Mouse (Mus musculus) 416B (cell line): Measurements from ENCODE around the gene Slc9a5.

Source experiments
- DNase-seq: peaks from one replicate; pipeline ENCODE4 v3.0.0; 2011; ENCODE audit warnings: low read depth

The Slc9a5 gene

GRCm38 (mm10) chr8:105348450-105349095 lies at the start of gene Slc9a5:
TSS of gene Slc9a5 (plus strand) at chr8:105348843.
- peak; percentile 68 for DNase-seq

GRCm38 (mm10) chr8:105299962-105300361 lies 48.7 kb upstream of the Slc9a5 start:
- DNase-seq, result no peak

GRCm38 (mm10) chr8:105303396-105303795 lies 45.2 kb upstream of the Slc9a5 start:
- DNase-seq, result no peak

- no peak for DNase-seq
Measured at GRCm38 (mm10) chr8:105303874-105304273, 44.8 kb upstream of the Slc9a5 start.

DNA sequence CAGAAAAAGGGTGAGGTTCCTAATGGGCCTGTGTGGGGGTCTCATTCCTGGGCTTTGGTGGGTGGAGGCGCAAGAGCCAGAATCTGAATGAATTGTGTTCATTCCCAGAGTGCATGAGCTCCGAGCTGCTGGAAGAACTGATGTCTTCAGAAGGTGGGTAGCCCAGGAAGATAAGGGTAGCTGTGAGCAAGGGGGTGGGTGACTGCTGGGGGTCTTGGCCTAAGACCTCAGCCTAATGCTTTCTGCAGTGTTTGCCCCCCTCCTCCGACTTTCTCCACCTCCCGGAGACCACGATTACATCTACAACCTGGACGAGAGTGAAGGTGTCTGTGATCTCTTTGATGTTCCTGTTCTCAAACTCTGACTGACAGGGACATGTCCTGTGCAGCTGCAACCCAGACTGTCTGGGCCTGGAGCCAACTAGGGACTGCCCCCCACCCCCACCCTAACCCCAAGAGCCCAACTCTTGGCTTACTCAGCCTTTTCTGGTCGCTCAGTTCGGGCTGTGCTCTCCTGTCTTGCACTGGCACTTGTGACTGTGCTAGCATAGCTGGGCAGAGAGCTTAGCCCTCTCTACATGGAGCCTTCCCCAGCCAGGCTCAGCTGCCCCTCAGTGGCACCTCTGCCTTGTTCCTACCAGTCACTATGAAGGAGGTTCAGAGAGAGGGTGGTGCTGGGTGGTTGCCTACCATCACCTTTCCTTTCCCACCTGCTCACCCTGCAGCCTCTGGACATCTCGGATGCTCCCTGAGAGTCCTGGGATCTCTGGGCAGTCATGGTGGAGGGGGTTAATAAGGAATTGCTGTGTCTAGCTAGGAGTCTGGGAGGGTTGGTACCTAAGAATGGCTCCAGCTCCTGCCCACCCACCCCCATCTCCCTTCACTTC lies 44.1 kb upstream of the Slc9a5 start:
- peak; percentile 47 for DNase-seq

DNA sequence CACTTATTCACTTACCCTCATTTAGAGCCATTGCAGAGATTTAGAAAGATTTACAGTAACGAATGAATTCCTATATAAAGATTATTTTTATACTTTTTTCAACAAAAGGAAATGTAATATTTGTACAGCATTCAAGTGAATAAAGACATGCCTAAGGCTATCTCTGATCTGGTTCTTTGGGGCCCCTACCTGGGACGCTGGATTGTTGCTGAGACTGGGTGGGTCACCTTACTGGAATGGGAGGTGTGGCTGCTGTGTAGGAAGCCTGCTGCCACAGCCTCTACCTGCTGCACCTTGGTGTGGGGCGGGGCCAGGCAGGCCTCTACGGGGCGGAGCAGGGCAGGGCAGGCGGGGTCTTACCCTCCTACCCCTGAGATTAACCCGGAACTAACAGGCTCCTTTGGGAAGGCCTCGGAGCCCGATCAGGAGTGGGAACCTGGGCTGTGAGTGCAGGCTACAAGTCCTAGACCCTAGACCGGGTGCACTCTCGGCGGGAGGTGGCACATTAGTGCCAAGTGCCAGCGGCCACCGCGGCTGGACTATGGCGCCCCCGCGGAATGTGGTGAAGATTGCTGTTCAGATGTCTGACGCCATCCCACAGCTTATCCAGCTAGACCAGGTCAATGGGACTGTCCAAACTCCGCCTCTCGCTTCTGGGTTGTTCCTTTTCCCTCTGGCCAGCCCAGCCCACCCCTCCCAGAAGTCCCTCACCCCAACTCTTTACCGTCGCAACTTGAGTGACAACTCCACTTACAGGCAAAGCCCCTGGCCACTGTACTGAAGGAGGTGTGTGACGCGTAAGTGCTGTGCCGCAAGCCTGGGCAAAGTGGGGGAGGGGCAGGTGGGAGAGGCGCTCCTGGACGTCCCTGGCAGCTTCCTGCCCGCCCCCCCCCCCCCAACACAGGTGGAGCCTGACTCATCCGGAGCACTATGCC lies 43.2 kb upstream of the Slc9a5 start, which contains the start of gene Elmo3:
Gene Elmo3, plus strand, starts transcription at position 391 of the 935 bp plus-strand sequence.
- DNase-seq, result no peak

GRCm38 (mm10) chr8:105306146-105306691 lies 42.4 kb upstream of the Slc9a5 start:
- DNase-seq, result no peak

- no peak for DNase-seq
Measured at GRCm38 (mm10) chr8:105307670-105308069, 41.0 kb upstream of the Slc9a5 start.

- no peak for DNase-seq
Measured at GRCm38 (mm10) chr8:105308428-105308827, 40.2 kb upstream of the Slc9a5 start.

DNA sequence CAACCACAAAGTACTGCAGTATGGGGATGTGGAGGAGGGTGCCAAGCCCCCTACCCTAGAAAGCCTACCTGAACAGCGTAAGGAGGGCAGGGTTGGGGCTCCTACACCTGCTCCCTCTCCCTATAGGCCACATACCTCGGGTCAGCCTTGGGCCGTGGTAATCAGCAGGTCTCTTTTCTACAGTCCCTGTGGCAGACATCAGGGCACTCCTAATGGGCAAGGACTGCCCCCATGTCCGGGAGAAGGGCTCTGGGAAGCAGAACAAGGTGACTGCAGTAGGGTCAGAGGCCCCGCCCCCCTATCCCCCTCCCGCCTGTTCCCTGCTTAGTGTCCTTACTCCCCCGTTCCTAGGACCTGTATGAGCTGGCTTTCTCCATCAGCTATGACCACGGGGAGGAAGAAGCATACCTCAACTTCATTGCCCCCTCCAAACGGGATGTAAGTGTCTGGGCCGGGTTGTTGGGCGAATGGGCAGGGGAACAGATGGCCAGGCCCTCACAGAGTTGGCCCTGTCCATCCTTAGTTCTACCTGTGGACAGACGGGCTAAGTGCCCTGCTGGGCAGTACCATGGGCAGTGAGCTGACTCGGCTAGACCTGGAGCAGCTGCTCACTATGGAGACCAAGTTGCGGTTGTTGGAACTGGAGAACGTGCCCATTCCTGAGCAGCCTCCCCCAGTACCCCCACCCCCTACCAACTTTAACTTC lies 39.3 kb upstream of the Slc9a5 start:
- DNase-seq, result no peak

DNA sequence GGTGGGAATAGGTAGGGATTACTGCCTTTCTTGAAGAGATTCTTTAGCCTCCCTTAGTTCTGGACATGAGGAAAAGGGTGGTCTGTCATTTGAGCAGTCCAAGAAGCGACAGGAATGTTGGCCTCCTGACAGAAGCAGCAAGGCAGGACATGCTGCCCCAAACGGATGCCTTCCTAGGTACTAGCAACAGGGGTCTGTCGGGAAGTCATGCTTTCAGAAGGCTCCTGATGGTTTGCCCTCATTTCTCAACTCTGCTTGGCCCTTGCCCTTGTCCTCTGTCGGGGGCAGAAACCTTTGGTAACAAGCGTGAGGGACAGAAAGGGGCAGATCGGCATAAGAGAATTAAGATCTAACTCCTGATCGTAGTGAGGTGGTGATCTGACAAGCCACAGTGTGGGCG lies 38.5 kb upstream of the Slc9a5 start:
- DNase-seq, result no peak

DNA sequence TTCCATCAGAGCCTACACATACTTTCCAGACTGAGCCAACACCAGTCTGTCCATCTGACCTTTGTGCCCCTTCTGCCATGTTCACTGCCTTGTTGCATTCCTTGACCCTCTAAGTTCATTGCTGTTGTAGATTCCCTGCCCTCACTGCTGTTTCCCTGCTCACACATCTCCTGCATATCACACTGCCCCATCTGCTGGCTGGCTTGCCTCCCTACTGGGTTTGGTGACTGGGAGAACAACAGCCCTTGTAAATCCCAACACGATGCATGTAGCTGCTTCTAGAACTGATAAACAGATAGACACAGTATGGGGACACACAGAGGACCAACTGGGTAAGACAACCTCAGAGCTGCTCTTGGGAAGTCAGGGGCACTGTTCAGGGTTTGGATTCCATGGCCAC lies 36.9 kb upstream of the Slc9a5 start:
- no peak for DNase-seq

DNA sequence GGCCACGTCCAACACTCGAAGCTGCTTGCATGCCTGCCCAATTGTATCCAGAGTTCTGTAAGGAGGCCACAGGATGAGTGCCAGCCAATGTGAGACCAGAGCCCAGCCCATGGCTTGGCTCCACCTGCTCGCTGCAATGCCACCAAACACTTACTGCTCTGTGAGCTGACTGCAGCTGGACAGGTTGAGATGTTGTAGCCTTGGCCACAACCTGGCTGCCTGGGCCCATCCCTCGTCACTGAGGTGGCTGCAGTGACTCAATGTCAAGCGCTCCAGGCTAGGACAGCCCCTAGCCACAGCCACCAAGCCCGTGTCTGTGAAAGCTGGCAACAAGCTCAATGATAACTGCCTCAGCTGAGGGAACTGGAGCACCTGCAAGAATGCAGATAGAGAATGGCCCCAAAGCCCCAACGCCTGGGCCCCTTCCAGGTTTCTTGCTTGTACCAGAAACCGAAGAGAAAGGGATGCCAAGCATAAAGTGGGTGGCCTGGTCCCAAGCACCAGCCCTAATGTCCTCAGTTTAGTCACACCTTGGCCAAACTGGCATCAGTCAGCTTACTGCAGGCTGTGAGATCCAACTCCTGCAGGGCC lies 35.7 kb upstream of the Slc9a5 start:
- no peak for DNase-seq

DNA sequence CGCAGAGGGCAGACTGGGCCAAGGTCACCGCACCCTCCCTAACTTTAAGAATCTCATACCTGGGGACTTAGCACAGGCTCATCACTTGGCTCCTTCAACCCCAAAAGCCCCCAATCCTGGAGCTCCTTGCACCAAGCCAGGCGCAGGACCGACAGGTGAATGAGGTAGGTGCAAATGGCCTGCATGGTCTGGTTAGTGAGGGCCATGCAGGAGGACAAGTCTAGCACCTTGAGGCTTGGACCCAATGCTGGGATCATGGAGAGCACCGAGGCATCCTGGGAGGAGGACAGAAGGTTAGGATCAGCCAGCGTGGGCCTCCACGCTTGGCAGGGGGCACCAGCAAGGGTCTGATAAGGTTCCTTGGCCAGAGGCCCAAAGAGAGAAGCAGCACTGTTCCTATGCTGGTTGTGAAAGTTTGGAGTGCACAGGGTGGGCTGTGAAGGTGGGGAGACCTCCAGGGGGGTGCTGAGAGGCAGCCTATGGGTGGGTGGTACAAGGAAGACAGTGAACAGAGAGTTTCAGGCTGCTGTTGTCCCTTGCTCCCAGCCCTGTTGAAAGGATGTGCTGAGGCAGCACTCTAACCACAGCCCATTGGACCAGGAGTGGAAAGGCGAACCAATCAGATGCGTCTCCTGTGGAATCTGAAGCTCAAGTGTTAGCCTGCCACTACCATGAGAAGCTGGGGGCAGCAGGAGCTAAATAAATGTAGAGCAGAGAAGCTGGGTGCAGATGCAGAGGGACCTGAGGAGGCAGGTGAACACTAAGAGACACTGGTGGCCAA lies 34.8 kb upstream of the Slc9a5 start:
- DNase-seq, result no peak

DNA sequence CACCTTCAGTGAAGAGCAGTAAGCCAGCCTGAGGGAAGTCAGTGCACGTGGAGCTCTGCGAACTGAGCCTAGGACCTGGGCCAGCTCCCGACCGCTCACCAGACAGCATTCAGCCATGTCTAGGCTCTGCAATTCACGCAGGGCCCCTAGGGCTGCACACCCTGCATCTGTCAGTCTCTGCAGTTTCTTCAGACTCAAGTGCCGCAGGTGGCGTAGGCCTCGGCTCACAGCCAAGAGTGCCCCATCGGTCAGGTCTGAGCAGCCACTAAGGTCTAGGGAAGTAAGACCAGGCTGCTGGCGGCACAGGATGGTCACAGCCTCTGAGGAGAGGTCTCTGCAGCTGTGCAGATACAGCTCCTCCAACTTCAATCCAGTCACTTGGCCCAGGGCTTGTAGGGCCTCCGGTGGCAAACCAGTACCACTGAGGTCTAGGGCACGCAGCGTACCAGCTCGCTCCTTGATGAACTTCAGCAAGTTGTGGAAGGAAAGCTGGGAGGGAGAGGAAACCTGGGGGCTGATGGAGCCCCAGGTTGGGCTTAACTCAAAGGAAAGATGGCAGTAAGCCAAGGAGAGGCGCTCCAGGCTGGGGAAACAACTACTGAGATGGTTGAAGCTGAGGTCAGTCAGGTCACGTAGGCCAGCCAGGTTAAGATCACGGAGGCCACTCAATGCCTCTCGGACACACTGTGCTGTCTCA lies 33.4 kb upstream of the Slc9a5 start:
- no peak for DNase-seq

DNA sequence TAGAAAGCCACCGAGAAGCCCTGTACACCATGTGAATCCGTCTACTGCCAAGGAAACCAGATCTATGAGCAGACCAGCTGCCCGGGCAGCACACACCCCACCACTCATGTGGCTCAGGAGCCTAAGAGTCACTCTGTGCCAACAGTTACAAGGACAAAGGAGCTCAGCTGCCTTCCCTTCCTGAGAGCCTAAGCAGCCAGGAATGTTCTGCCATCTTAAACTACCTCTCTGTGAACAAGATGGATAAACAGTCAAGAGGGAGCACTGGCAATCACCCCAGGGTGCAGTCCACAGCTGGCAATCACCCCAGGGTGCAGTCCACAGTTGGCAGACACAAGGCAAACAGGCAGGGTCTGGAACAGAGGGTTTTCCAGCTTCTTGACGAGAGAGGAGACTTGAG lies 30.7 kb upstream of the Slc9a5 start:
- no peak for DNase-seq

- DNase-seq, result no peak
Measured at GRCm38 (mm10) chr8:105318662-105319190, 29.9 kb upstream of the Slc9a5 start.

DNA sequence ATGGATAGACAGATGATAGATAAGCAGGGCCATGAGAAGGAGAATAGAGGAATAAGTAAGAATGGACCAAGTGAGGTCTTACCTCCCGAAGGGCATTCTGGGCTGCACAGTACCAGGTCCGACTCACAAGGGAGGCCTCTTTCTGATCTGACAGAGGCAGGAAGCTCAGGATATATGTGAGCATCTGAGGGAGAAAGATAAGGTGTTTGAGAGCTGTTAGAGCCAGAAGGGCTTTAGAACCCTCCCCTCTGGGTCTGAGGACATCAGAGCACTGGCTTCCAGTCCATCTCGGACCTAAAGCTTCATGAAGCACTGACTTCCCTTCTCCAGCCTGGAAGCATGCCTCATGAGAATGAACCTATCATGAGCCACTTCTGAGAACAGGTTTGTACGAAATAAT lies 25.5 kb upstream of the Slc9a5 start:
- peak; percentile 37 for DNase-seq

GRCm38 (mm10) chr8:105325641-105326093 lies 23.0 kb upstream of the Slc9a5 start:
- no peak for DNase-seq
